Mouse (Mus musculus) cerebellum, postnatal 25 days (tissue): ENCODE measurements at regions not wholly inside any gene's neighbourhood (a gene's known extent, or its start where the extent isn't known, plus 50 kb on each side); places are given as distances from the start of the nearest gene placed in this dataset.

Experiments used
- DNase-seq, 2 experiments: peaks; one replicate each; pipeline ENCODE4 v3.0.0; 2021; ENCODE audit warnings: mixed read lengths in 2 of 2

GRCm38 (mm10) chr8:46413349-46414024 lies 57.4 kb upstream of the Acsl1 start:
- no peak for DNase-seq

GRCm38 (mm10) chr8:46414874-46415273 lies 56.0 kb upstream of the Acsl1 start:
- peak in 1 of 2 experiments; percentile 8 for DNase-seq

GRCm38 (mm10) chr8:46419402-46419801 lies 51.4 kb upstream of the Acsl1 start:
- no peak for DNase-seq

- no peak for DNase-seq
These were observed 50.4 kb upstream of the Acsl1 start for GRCm38 (mm10) chr8:46420476-46420875.
